Mouse (Mus musculus) layer of hippocampus, adult 6 months (tissue): ENCODE results near the gene Gprin3. TPM values are rescaled to one million over a fixed set of nuclear protein-coding genes. Genes with fewer than 3 reads are reported as not detected.

Source experiments
- long read RNA-seq, 2 experiments: library from polyadenylated mRNA; unstranded; transcript quantifications; one replicate each; pipeline ENCODE4 v2.0.0; 2019 to 2020
- polyA plus RNA-seq: library from polyadenylated mRNA; unstranded; fragments of <200 nt; fragmentation: Nextera tagmentation; gene quantifications from 2 replicates; pipeline ENCODE4 v1.2.3, GENCODE M21; 2021

The Gprin3 gene
- 1.9 and 2.2 TPM in 2 replicates for polyA plus RNA-seq
- long read RNA-seq, experiment 1, full-length matches to known transcripts, result 3 of 6 reads
- long read RNA-seq, experiment 1, partial matches to known transcripts, result 0 of 6 reads
- long read RNA-seq, experiment 1, other reads (novel, unspliced or antisense), result 3 of 6 reads
- long read RNA-seq, experiment 2, full-length matches to known transcripts, result 26 of 34 reads
- long read RNA-seq, experiment 2, partial matches to known transcripts, result 0 of 34 reads
- long read RNA-seq, experiment 2, other reads (novel, unspliced or antisense), result 8 of 34 reads

GRCm38 (mm10) chr6:59425824-59426533 lies at the start of gene Gprin3:
TSS of gene Gprin3 (minus strand) at chr6:59426294.

Other genes starting within 250 kb of the Gprin3 start
- 9.4 and 9.8 TPM in 2 replicates for gene Tigd2, start 217.4 kb downstream of the Gprin3 start, polyA plus RNA-seq